Mouse (Mus musculus) neural tube, embryonic 11.5 days (tissue): Measurements from ENCODE around the gene Ncan. TPM values are rescaled to one million over a fixed set of nuclear protein-coding genes. Genes with fewer than 3 reads are reported as not detected.

Experiments
- ATAC-seq: fragments of 200-750 bp; cut with Nextera tagmentation; 2 replicates; pipeline ENCODE4 v1.8.0; 2017; ENCODE audit warnings: moderate number of reproducible peaks, mild to moderate bottlenecking, moderate TSS enrichment, moderate library complexity; ENCODE audit not compliant: insufficient read depth, low FRiP score, low TSS enrichment
- DNase-seq: peaks from one replicate; pipeline ENCODE4 v3.0.0-alpha.2; 2015; ENCODE audit warnings: low spot score
- H3K27ac ChIP-seq: fragments of 300-500 bp; sonication (generic); 2 replicates; pipeline ENCODE4 v1.5.1; 2014; ENCODE audit warnings: low read depth, mild to moderate bottlenecking, low read length
- H3K27me3 ChIP-seq: fragments of 300-500 bp; sonication (generic); 2 replicates; pipeline ENCODE4 v1.6.1; 2014; ENCODE audit warnings: mild to moderate bottlenecking, low read length, mixed read lengths; ENCODE audit not compliant: control insufficient read depth, insufficient read depth
- H3K36me3 ChIP-seq: fragments of 300-500 bp; sonication (generic); 2 replicates; pipeline ENCODE4 v1.6.1; 2014; ENCODE audit warnings: mild to moderate bottlenecking, low read length, moderate library complexity, mixed read lengths; ENCODE audit not compliant: control insufficient read depth, insufficient read depth
- H3K4me1 ChIP-seq: fragments of 300-500 bp; sonication (generic); 2 replicates; pipeline ENCODE4 v1.6.1; 2014; ENCODE audit warnings: low read length, mixed read lengths; ENCODE audit not compliant: control insufficient read depth, insufficient read depth
- H3K4me2 ChIP-seq: fragments of 300-500 bp; sonication (generic); 2 replicates; pipeline ENCODE4 v1.6.1; 2014; ENCODE audit warnings: low read depth, mild to moderate bottlenecking, moderate library complexity
- H3K4me3 ChIP-seq: fragments of 300-500 bp; sonication (generic); 2 replicates; pipeline ENCODE4 v1.5.1; 2014; ENCODE audit warnings: low read depth, low read length
- H3K9ac ChIP-seq: fragments of 300-500 bp; sonication (generic); 2 replicates; pipeline ENCODE4 v1.6.1; 2014; ENCODE audit warnings: mild to moderate bottlenecking, low read length
- H3K9me3 ChIP-seq: fragments of 300-500 bp; sonication (generic); 2 replicates; pipeline ENCODE4 v1.6.1; 2016; ENCODE audit warnings: low read length; ENCODE audit not compliant: control insufficient read depth
- WGBS: fragments of 180-500 bp; shearing (Covaris S2); extraction: QIAGEN DNeasy Blood & Tissue Kit; methylation state at CpG from one replicate; pipeline ENCODE4 v1.1.7; 2014; 5-methylcytosine and 5-hydroxymethylcytosine counted together
- polyA plus RNA-seq: library from polyadenylated mRNA; unstranded; fragments of >200 nt; fragmentation: Nextera tagmentation; extraction: Ambion mirVana; gene quantifications from 2 replicates; pipeline ENCODE4 v1.2.1, GENCODE M21; 2014

Ncan gene
- polyA plus RNA-seq, result 55.8 and 59.7 TPM in 2 replicates

- H3K9ac ChIP-seq, result peak within 1 kb of the TSS; percentile 64
- H3K4me2 ChIP-seq, result peak within 1 kb of the TSS; percentile 73
- 2% methylated on average over 19 of the region's 19 CpGs for WGBS
- peaks cover 3% of the 10 kb centered on the region; the same call in 1 of the 2 replicates for H3K4me1 ChIP-seq
- H3K36me3 ChIP-seq, result no peaks in the 10 kb centered on the region
- DNase-seq (peak; percentile 91), ATAC-seq (peak; percentile 70; the same call in 1 of the 2 replicates)
- no peaks in the 10 kb centered on the region for H3K9me3 ChIP-seq
- peak within 1 kb of the TSS; percentile 92 for H3K27ac ChIP-seq
- H3K27me3 ChIP-seq, result peaks cover 4% of the 10 kb centered on the region
- H3K4me3 ChIP-seq, result peak within 1 kb of the TSS; percentile 38
Measured at GRCm38 (mm10) chr8:70120667-70121066, at the start of gene Ncan. TSS of gene Ncan (minus strand) at chr8:70120873.

- Histone ChIP-seq H3K4me2 (no peak overlapping the region), H3K36me3 (no peaks in the 10 kb centered on the region), H3K9ac (no peak overlapping the region), H3K27ac (no peak overlapping the region), H3K9me3 (no peaks in the 10 kb centered on the region), H3K27me3 (peaks cover 9% of the 10 kb centered on the region), H3K4me1 (0 out of 2 replicates have a peak, but pooled peaks cover 3% of the 10 kb centered on the region), H3K4me3 (no peak overlapping the region)
- no peak for DNase-seq
- 87% methylated on average over 3 of the region's 3 CpGs for WGBS
- ATAC-seq, result no peak
Measured at GRCm38 (mm10) chr8:70170116-70170515, 49.4 kb upstream of the Ncan start.

GRCm38 (mm10) chr8:70166504-70167110 is 45.9 kb upstream of the Ncan start:
- Histone ChIP-seq H3K9me3 (no peaks in the 10 kb centered on the region), H3K4me1 (0 out of 2 replicates have a peak, but pooled peaks cover 3% of the 10 kb centered on the region), H3K36me3 (no peaks in the 10 kb centered on the region), H3K9ac (peak overlapping the region; percentile 18; the same call in 1 of the 2 replicates), H3K27ac (no peak overlapping the region), H3K27me3 (peaks cover 9% of the 10 kb centered on the region), H3K4me2 (peak overlapping the region; percentile 42), H3K4me3 (peak overlapping the region; percentile 16; the same call in 1 of the 2 replicates)
- DNase-seq (peak; percentile 88), ATAC-seq (peak; percentile 89)
- 3% methylated on average over 20 of the region's 21 CpGs for WGBS

GRCm38 (mm10) chr8:70163316-70163715 is 42.6 kb upstream of the Ncan start:
- WGBS, result 94% methylated on average over 3 of the region's 3 CpGs
- Histone ChIP-seq H3K4me1 (peaks cover 3% of the 10 kb centered on the region; the same call in 1 of the 2 replicates), H3K27me3 (peaks cover 13% of the 10 kb centered on the region), H3K4me2 (no peak overlapping the region), H3K9me3 (no peaks in the 10 kb centered on the region), H3K27ac (no peak overlapping the region), H3K4me3 (no peak overlapping the region), H3K9ac (no peak overlapping the region), H3K36me3 (no peaks in the 10 kb centered on the region)
- DNase-seq (no peak), ATAC-seq (no peak)

- no peak for ATAC-seq
- H3K4me1 ChIP-seq, result no peaks in the 10 kb centered on the region; the same call in 1 of the 2 replicates
Measured at GRCm38 (mm10) chr8:70160015-70160414, 39.3 kb upstream of the Ncan start.

GRCm38 (mm10) chr8:70159211-70159610 is 38.5 kb upstream of the Ncan start:
- ATAC-seq (no peak), DNase-seq (no peak)
- no peak overlapping the region for H3K27ac ChIP-seq
- no peak overlapping the region for H3K4me3 ChIP-seq
- H3K9ac ChIP-seq, result no peak overlapping the region
- no peaks in the 10 kb centered on the region for H3K9me3 ChIP-seq
- 92% methylated on average over 4 of the region's 4 CpGs for WGBS
- 0 out of 2 replicates have a peak, but pooled peaks cover 4% of the 10 kb centered on the region for H3K27me3 ChIP-seq
- no peak overlapping the region for H3K4me2 ChIP-seq
- H3K36me3 ChIP-seq, result no peaks in the 10 kb centered on the region
- H3K4me1 ChIP-seq, result no peaks in the 10 kb centered on the region; the same call in 1 of the 2 replicates

More at GRCm38 (mm10) chr8:70160015-70160414, 39.3 kb upstream of the Ncan start:
- Histone ChIP-seq H3K27me3 (0 out of 2 replicates have a peak, but pooled peaks cover 4% of the 10 kb centered on the region), H3K36me3 (no peaks in the 10 kb centered on the region), H3K9me3 (no peaks in the 10 kb centered on the region), H3K27ac (no peak overlapping the region), H3K9ac (no peak overlapping the region), H3K4me3 (no peak overlapping the region), H3K4me2 (no peak overlapping the region)
- no peak for DNase-seq
- WGBS, result 68% methylated on average over 13 of the region's 13 CpGs

GRCm38 (mm10) chr8:70158069-70158853 is 37.6 kb upstream of the Ncan start:
- 0 out of 2 replicates have a peak, but pooled peaks cover 4% of the 10 kb centered on the region for H3K27me3 ChIP-seq
- H3K4me1 ChIP-seq, result no peaks in the 10 kb centered on the region; the same call in 1 of the 2 replicates
- H3K4me2 ChIP-seq, result peak overlapping the region; percentile 48
- no peak overlapping the region for H3K27ac ChIP-seq
- H3K9ac ChIP-seq, result peak overlapping the region; percentile 11; the same call in 1 of the 2 replicates
- no peaks in the 10 kb centered on the region for H3K36me3 ChIP-seq
- WGBS, result 14% methylated on average over 39 of the region's 40 CpGs
- peak; percentile 93 for DNase-seq
- peak overlapping the region; percentile 35 for H3K4me3 ChIP-seq
- no peaks in the 10 kb centered on the region for H3K9me3 ChIP-seq
- ATAC-seq, result peak; percentile 95

- ATAC-seq, result no peak
- Histone ChIP-seq H3K4me2 (no peak overlapping the region), H3K36me3 (no peaks in the 10 kb centered on the region), H3K9ac (no peak overlapping the region), H3K27me3 (0 out of 2 replicates have a peak, but pooled peaks cover 4% of the 10 kb centered on the region), H3K4me1 (no peaks in the 10 kb centered on the region; the same call in 1 of the 2 replicates), H3K9me3 (no peaks in the 10 kb centered on the region), H3K27ac (no peak overlapping the region), H3K4me3 (no peak overlapping the region)
- 96% methylated on average over 1 of the region's 1 CpGs for WGBS
- DNase-seq, result no peak
Measured at GRCm38 (mm10) chr8:70157240-70157800, 36.6 kb upstream of the Ncan start.
